Mouse (Mus musculus) heart, adult 2 months (tissue): ENCODE measurements at regions not wholly inside any gene's neighbourhood (a gene's known extent, or its start where the extent isn't known, plus 50 kb on each side); places are given as distances from the start of the nearest gene placed in this dataset.

Experiments
- EP300 ChIP-seq: fragments of 200-500 bp; IDR thresholded peaks from 2 replicates; pipeline ENCODE4 v1.6.1; 2011; ENCODE audit warnings: low read depth, low read length, control low read depth; ENCODE audit not compliant: insufficient read depth
- POLR2A ChIP-seq: fragments of 200-500 bp; IDR thresholded peaks from 2 replicates; pipeline ENCODE4 v1.6.1; 2011; ENCODE audit warnings: mild to moderate bottlenecking, low read depth, low read length, control low read depth; ENCODE audit not compliant: insufficient read depth

DNA sequence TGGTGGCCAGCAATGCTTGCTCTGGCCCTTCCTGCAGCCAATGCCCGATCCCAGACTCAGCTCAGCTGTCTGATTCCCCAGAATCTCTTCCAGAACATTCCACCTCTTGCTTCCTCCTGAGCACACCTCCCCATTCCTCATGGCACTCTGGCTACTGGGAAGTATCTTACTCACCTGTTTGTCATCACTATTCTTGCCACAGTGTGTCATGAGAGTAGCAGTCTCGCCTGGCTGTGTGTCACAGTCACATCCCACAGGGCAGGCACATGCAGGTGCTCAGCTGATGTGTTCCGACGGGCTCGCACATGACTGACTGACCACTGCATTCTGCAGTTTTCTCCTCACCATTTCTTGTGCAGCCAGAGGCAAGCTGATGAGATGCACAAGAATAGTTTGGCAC, 108.5 kb downstream of the Chic2 start:
- TF ChIP-seq EP300 (no peak), POLR2A (no peak)
